Mouse (Mus musculus): ENCODE results near the gene Pwwp2a. TPM values are rescaled to one million over a fixed set of nuclear protein-coding genes. Genes with fewer than 3 reads are reported as not detected.
A peak's percentile ranks its signal among the peaks of the same experiment; 100 is the strongest.

The Pwwp2a gene
- 30.6 and 34.4 TPM in 2 replicates for polyA plus RNA-seq (2016; fragmentation: Nextera tagmentation; extraction: Ambion mirVana)

GRCm38 (mm10) chr11:43681472-43682414 lies at the start of gene Pwwp2a:
Gene Pwwp2a, plus strand, starts transcription at chr11:43681998.
- DNase-seq (ENCODE audit: low spot score) = peak; percentile 96
- 1% methylated on average over 84 of the region's 87 CpGs for WGBS
- H3K36me3 ChIP-seq = peaks cover 27% of the 10 kb centered on the region
- peak within 1 kb of the TSS; percentile 99 for H3K27ac ChIP-seq
- no peaks in the 10 kb centered on the region for H3K27me3 ChIP-seq (ENCODE audit: low read depth, poor library complexity, severe bottlenecking)
- H3K4me3 ChIP-seq = peak within 1 kb of the TSS; percentile 96
- H3K9me3 ChIP-seq (replicated peaks) = no peaks in the 10 kb centered on the region
- H3K4me1 ChIP-seq = peaks cover 18% of the 10 kb centered on the region

GRCm38 (mm10) chr11:43632566-43632965 lies 49.2 kb upstream of the Pwwp2a start:
- 61% methylated on average over 4 of the region's 4 CpGs for WGBS
- Histone ChIP-seq H3K4me1 (peaks cover 26% of the 10 kb centered on the region), H3K9me3 (replicated peaks) (no peaks in the 10 kb centered on the region), H3K36me3 (no peaks in the 10 kb centered on the region), H3K27me3 (ENCODE audit: low read depth, poor library complexity, severe bottlenecking) (no peaks in the 10 kb centered on the region), H3K27ac (peak overlapping the region; percentile 84), H3K4me3 (no peak overlapping the region)
- DNase-seq (ENCODE audit: low spot score) = no peak

DNA sequence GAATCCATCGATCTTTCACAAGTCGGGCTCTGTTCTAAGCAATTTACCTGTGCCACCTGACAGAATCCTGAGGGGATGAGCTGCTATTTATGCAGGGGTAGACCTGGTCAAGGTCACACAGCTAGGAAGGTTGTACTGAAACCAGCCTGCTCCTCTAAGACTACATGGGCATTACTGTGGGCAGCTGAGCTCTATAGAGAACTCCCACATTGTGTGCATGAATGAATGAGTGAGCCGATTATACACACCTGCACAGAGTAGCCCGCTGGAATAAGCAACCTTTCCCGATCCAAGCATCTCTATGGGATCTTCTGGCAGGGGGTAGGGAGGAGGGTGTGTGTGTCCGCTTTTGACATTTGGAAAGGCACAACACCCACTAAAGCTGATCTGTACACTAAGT lies 48.6 kb upstream of the Pwwp2a start:
- DNase-seq (ENCODE audit: low spot score) = no peak
- Histone ChIP-seq H3K4me1 (peaks cover 26% of the 10 kb centered on the region), H3K9me3 (replicated peaks) (no peaks in the 10 kb centered on the region), H3K4me3 (no peak overlapping the region), H3K27me3 (ENCODE audit: low read depth, poor library complexity, severe bottlenecking) (no peaks in the 10 kb centered on the region), H3K27ac (peak overlapping the region; percentile 84), H3K36me3 (no peaks in the 10 kb centered on the region)
- 81% methylated on average over 6 of the region's 6 CpGs for WGBS

DNA sequence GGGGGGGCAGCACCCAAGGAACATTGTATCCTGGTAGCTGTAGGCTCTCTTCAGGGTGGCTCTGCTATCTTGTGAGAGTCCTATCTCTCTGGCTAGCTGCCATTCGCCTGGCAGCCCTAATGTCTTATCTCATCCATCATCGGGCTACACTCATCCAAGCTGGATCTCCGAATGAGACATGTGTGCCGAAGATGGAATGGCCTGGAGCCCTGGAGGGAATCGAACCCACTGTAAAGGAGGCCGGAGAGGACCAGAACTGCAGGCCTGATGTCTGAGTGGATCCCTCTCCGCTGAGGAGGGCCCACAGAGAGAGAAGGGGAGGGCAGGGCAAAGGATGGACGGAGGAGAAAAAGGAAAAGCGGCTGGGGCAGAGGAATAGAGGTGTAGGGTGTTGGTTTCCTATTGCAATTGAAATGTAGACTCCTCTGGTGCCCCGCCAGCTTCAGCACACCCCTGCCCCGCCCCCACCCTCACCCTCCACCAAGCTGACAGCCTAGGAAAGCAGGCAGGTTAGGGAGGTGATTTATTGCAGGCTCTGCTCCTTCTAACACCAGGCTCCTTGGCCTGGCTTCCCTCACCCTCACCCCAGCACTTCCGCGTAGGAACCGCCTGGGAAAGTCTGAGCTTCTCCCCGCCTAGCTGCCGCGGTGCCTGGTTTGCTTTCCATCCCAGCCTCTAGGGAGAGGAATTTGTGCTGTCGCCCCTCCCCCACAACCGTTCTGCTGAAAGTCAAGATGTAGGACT lies 48.0 kb upstream of the Pwwp2a start:
- H3K9me3 ChIP-seq (replicated peaks) = no peaks in the 10 kb centered on the region
- H3K36me3 ChIP-seq = no peaks in the 10 kb centered on the region
- H3K27me3 ChIP-seq (ENCODE audit: low read depth, poor library complexity, severe bottlenecking) = no peaks in the 10 kb centered on the region
- peak overlapping the region; percentile 84 for H3K27ac ChIP-seq
- H3K4me1 ChIP-seq = peaks cover 26% of the 10 kb centered on the region
- peak overlapping the region; percentile 28; the same call in 1 of the 2 replicates for H3K4me3 ChIP-seq
- peak; percentile 87 for DNase-seq (ENCODE audit: low spot score)
- 12% methylated on average over 19 of the region's 19 CpGs for WGBS

DNA sequence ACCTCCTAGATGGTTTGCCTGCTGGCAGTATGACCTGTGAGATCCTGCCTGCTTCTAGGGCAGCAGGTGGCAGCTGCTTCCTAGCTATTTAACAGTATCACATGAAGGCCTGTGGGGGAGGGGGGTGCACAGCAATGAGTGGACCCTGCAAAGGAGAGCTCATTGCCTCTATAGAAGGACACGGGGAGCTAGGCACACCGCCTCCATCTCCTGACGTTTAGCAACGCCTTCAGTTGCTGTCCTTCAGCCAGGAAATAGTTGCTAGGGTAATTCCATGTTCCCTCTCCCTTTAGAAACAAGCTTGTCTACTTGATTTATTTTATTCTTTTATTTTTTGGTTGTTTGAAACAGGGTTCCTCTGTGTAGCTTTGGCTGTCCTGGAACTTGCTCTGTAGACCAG lies 45.0 kb upstream of the Pwwp2a start:
- no peak overlapping the region; the same call in 1 of the 2 replicates for H3K27ac ChIP-seq
- no peaks in the 10 kb centered on the region for H3K9me3 ChIP-seq (replicated peaks)
- peaks cover 26% of the 10 kb centered on the region for H3K4me1 ChIP-seq
- WGBS = 82% methylated on average over 4 of the region's 4 CpGs
- no peak for DNase-seq (ENCODE audit: low spot score)
- no peaks in the 10 kb centered on the region for H3K36me3 ChIP-seq
- H3K27me3 ChIP-seq (ENCODE audit: low read depth, poor library complexity, severe bottlenecking) = no peaks in the 10 kb centered on the region
- no peak overlapping the region for H3K4me3 ChIP-seq

- Histone ChIP-seq H3K27ac (no peak overlapping the region), H3K4me3 (no peak overlapping the region), H3K9me3 (replicated peaks) (no peaks in the 10 kb centered on the region), H3K27me3 (ENCODE audit: low read depth, poor library complexity, severe bottlenecking) (no peaks in the 10 kb centered on the region), H3K4me1 (peaks cover 23% of the 10 kb centered on the region), H3K36me3 (no peaks in the 10 kb centered on the region)
- no peak for DNase-seq (ENCODE audit: low spot score)
- 94% methylated on average over 3 of the region's 3 CpGs for WGBS
These were observed 43.3 kb upstream of the Pwwp2a start for GRCm38 (mm10) chr11:43638486-43638885.

DNA sequence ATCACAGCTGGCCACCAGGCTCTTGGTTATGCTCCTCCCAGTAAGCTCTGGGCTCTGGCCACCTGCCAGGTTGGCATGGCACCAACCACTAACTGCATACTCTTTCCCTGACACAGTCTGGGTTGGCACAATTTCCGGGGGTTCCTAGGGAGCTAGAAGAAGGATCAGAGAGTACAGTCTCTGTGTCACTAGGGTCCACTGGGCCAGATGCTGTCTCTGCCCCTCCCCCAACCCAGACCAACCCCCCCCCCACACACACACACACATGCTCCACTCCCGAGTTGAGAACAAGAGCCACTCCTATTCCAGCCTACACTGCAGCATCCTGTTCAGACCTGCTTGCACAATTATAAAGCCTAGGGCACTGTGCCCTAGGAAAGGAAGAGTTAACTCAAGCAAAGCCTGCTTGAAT lies 38.6 kb upstream of the Pwwp2a start:
- Histone ChIP-seq H3K27me3 (ENCODE audit: low read depth, poor library complexity, severe bottlenecking) (no peaks in the 10 kb centered on the region), H3K4me1 (peaks cover 12% of the 10 kb centered on the region), H3K9me3 (replicated peaks) (no peaks in the 10 kb centered on the region), H3K27ac (no peak overlapping the region; the same call in 1 of the 2 replicates), H3K4me3 (no peak overlapping the region), H3K36me3 (no peaks in the 10 kb centered on the region)
- DNase-seq (ENCODE audit: low spot score) = no peak
- 48% methylated on average over 2 of the region's 2 CpGs for WGBS

GRCm38 (mm10) chr11:43645286-43645685 lies 36.5 kb upstream of the Pwwp2a start:
- WGBS = 94% methylated on average over 3 of the region's 3 CpGs
- DNase-seq (ENCODE audit: low spot score) = no peak
- Histone ChIP-seq H3K36me3 (no peaks in the 10 kb centered on the region), H3K27me3 (ENCODE audit: low read depth, poor library complexity, severe bottlenecking) (no peaks in the 10 kb centered on the region), H3K4me1 (peaks cover 12% of the 10 kb centered on the region), H3K4me3 (no peak overlapping the region), H3K27ac (no peak overlapping the region), H3K9me3 (replicated peaks) (no peaks in the 10 kb centered on the region)

DNA sequence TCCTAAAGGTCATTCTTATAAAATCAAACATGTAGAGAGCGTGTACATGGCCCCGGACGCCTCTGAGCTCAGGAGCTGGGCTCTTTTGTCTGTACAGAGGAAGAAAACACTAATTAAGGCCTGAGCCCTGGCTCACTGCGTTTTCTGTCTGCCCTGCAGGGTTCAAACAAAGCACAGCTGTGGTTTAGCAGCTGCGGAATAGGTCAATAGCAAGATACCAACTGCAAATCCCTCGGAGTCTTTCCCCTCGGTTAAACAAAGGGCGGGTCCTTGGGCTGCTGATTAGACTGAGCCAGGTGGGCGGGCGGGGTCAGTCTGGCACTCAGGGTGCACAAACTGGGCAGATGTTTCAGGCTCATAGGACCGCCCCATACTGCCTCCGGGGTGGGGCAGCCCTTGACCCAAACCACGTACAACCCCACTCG lies 28.7 kb upstream of the Pwwp2a start:
- H3K9me3 ChIP-seq (replicated peaks) = no peaks in the 10 kb centered on the region
- no peaks in the 10 kb centered on the region for H3K36me3 ChIP-seq
- no peak overlapping the region for H3K4me3 ChIP-seq
- no peak for DNase-seq (ENCODE audit: low spot score)
- WGBS = 63% methylated on average over 14 of the region's 14 CpGs
- peaks cover 7% of the 10 kb centered on the region for H3K4me1 ChIP-seq
- no peaks in the 10 kb centered on the region for H3K27me3 ChIP-seq (ENCODE audit: low read depth, poor library complexity, severe bottlenecking)
- peak overlapping the region; percentile 66 for H3K27ac ChIP-seq

- 69% methylated on average over 10 of the region's 10 CpGs for WGBS
These were observed 25.3 kb upstream of the Pwwp2a start for GRCm38 (mm10) chr11:43656464-43656863.

DNA sequence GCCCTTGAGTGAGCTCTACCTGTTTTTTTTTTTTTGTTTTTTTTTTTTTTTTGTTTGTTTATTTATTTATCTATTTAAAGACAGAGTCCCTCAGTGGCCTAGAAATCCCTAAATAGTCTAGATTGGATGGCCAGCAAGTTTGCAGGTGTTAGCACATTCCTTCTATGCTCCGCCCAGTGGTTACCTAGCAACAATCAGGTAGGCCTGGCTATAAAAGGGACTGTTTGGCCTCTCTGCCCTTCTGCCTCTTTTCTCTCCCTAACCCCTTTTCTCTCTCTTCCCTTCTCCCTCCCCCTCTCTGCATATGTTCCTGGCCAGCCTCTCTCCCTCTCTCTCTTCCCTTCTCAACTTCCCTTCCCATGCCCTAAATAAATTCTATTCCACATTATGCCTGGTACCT lies 23.8 kb upstream of the Pwwp2a start:
- no peaks in the 10 kb centered on the region for H3K9me3 ChIP-seq (replicated peaks)
- H3K36me3 ChIP-seq = no peaks in the 10 kb centered on the region
- no peaks in the 10 kb centered on the region for H3K27me3 ChIP-seq (ENCODE audit: low read depth, poor library complexity, severe bottlenecking)
- H3K4me1 ChIP-seq = peaks cover 4% of the 10 kb centered on the region
- no peak for DNase-seq (ENCODE audit: low spot score)
- H3K4me3 ChIP-seq = no peak overlapping the region
- no peak overlapping the region for H3K27ac ChIP-seq
- 89% methylated on average over 1 of the region's 1 CpGs for WGBS

More at GRCm38 (mm10) chr11:43656464-43656863, 25.3 kb upstream of the Pwwp2a start:
- peaks cover 7% of the 10 kb centered on the region for H3K4me1 ChIP-seq
- H3K4me3 ChIP-seq = no peak overlapping the region
- H3K9me3 ChIP-seq (replicated peaks) = no peaks in the 10 kb centered on the region
- no peak overlapping the region for H3K27ac ChIP-seq
- H3K27me3 ChIP-seq (ENCODE audit: low read depth, poor library complexity, severe bottlenecking) = no peaks in the 10 kb centered on the region
- H3K36me3 ChIP-seq = no peaks in the 10 kb centered on the region
- no peak for DNase-seq (ENCODE audit: low spot score)

DNA sequence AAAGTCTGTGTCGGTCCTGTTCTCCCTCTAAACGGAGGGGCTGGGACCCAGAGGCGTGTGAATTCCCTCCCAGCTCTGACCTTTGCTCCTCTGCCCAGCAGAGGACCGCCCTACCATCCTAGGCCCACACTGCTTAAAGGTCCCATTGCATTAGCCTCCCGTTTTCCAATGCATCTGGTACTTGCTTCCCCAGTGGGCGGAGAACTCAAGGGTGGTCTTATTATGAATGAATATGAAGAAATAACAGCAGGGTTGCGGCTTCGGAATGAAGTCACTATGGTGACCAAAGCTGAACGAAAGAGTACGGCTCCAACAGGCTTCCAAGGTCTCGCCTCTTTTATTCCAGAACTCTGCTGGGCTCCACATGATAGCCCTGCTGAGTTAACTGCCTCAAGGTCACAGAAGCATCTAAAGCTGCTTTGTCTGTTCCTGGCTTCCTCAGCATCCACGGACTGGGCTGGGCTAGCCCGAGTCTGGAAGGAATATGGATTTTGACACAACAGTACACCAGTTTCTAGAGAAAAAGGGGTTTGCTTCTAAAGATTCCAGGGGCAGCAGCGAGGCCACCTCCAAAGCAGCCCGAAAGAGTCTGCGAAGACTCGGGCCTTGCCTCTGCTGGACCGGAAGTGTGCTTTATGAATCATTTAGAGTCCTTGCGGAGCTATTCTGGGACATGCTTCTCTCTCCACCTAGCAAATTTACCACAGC lies 14.6 kb upstream of the Pwwp2a start:
- 77% methylated on average over 19 of the region's 19 CpGs for WGBS
- Histone ChIP-seq H3K9me3 (replicated peaks) (no peaks in the 10 kb centered on the region), H3K27ac (peak overlapping the region; percentile 25; the same call in 1 of the 2 replicates), H3K4me3 (no peak overlapping the region), H3K27me3 (ENCODE audit: low read depth, poor library complexity, severe bottlenecking) (no peaks in the 10 kb centered on the region), H3K4me1 (peaks cover 11% of the 10 kb centered on the region; the same call in 1 of the 2 replicates), H3K36me3 (no peaks in the 10 kb centered on the region)
- no peak for DNase-seq (ENCODE audit: low spot score)
